Mouse (Mus musculus) limb, embryonic 11.5 days (tissue): Measurements from ENCODE around the gene Urad. TPM values are rescaled to one million over a fixed set of nuclear protein-coding genes. Genes with fewer than 3 reads are reported as not detected.
A peak's percentile ranks its signal among the peaks of the same experiment; 100 is the strongest.

Source experiments
- ATAC-seq: fragments of 200-750 bp; cut with Nextera tagmentation; 2 replicates; pipeline ENCODE4 v1.8.0; 2017; ENCODE audit warnings: low read depth; ENCODE audit not compliant: insufficient number of reproducible peaks, low FRiP score, low TSS enrichment
- DNase-seq: peaks from one replicate; pipeline ENCODE4 v3.0.0-alpha.2; 2015; ENCODE audit warnings: low spot score
- H3K27ac ChIP-seq: fragments of 300-500 bp; sonication (generic); replicated peaks from 2 replicates; pipeline ENCODE4 v1.5.1; 2014; ENCODE audit warnings: low read depth, mild to moderate bottlenecking, low read length
- H3K27me3 ChIP-seq: fragments of 300-500 bp; sonication (generic); 2 replicates; pipeline ENCODE4 v1.6.1; 2014; ENCODE audit warnings: mild to moderate bottlenecking, low read length, mixed read lengths; ENCODE audit not compliant: control insufficient read depth, insufficient read depth
- H3K36me3 ChIP-seq: fragments of 300-500 bp; sonication (generic); 2 replicates; pipeline ENCODE4 v1.6.1; 2014; ENCODE audit warnings: mild to moderate bottlenecking, low read length, moderate library complexity, mixed read lengths; ENCODE audit not compliant: control insufficient read depth, insufficient read depth
- H3K4me1 ChIP-seq: fragments of 300-500 bp; sonication (generic); 2 replicates; pipeline ENCODE4 v1.6.1; 2014; ENCODE audit warnings: low read length, mixed read lengths; ENCODE audit not compliant: control insufficient read depth, insufficient read depth
- H3K4me2 ChIP-seq: fragments of 300-500 bp; sonication (generic); 2 replicates; pipeline ENCODE4 v1.6.1; 2014; ENCODE audit warnings: low read depth, mild to moderate bottlenecking, moderate library complexity; ENCODE audit not compliant: severe bottlenecking
- H3K4me3 ChIP-seq: fragments of 300-500 bp; sonication (generic); 2 replicates; pipeline ENCODE4 v1.5.1; 2014; ENCODE audit warnings: low read depth, low read length
- H3K9ac ChIP-seq: fragments of 300-500 bp; sonication (generic); 2 replicates; pipeline ENCODE4 v1.6.1; 2014; ENCODE audit warnings: mild to moderate bottlenecking, low read length
- H3K9me3 ChIP-seq: fragments of 300-500 bp; sonication (generic); 2 replicates; pipeline ENCODE4 v1.6.1; 2016; ENCODE audit warnings: low read length; ENCODE audit not compliant: control insufficient read depth
- WGBS: fragments of 180-500 bp; shearing (Covaris S2); extraction: QIAGEN DNeasy Blood & Tissue Kit; methylation state at CpG from one replicate; pipeline ENCODE4 v1.1.7; 2014; 5-methylcytosine and 5-hydroxymethylcytosine counted together
- polyA plus RNA-seq: library from polyadenylated mRNA; unstranded; fragments of >200 nt; fragmentation: Nextera tagmentation; extraction: Ambion mirVana; gene quantifications from 2 replicates; pipeline ENCODE4 v1.2.1, GENCODE M21; 2014

The Urad gene
- polyA plus RNA-seq, 1 experiment from 2014 or later, result not detected

DNA sequence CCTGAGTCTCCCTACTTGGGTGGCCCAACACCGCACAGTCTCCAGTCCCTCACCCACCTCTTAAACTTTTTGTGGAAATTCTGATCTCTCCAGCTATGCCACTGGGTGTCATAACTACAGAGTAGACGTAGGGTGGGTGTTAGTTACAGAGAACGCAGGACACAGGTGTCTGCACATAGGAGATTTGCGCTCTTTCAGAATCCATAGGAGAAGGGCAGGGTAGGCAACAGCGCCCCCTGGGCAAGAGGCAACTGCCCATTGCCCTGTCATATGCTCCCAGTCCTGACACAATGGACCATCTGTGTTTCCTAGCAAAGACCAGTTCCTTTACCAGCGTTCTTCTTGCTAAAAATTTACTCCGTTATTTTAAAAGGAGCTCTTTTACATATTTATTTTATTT lies 4.2 kb downstream of the Urad start:
- no peak overlapping the region for H3K27ac ChIP-seq
- no peaks in the 10 kb centered on the region for H3K36me3 ChIP-seq
- no peak overlapping the region for H3K4me3 ChIP-seq
- ATAC-seq (no peak), DNase-seq (peak; percentile 35)
- no peaks in the 10 kb centered on the region for H3K9me3 ChIP-seq
- no peak overlapping the region for H3K4me2 ChIP-seq
- WGBS, result 26% methylated on average over 7 of the region's 7 CpGs
- H3K27me3 ChIP-seq, result peaks cover 63% of the 10 kb centered on the region
- H3K4me1 ChIP-seq, result no peaks in the 10 kb centered on the region
- no peak overlapping the region for H3K9ac ChIP-seq

DNA sequence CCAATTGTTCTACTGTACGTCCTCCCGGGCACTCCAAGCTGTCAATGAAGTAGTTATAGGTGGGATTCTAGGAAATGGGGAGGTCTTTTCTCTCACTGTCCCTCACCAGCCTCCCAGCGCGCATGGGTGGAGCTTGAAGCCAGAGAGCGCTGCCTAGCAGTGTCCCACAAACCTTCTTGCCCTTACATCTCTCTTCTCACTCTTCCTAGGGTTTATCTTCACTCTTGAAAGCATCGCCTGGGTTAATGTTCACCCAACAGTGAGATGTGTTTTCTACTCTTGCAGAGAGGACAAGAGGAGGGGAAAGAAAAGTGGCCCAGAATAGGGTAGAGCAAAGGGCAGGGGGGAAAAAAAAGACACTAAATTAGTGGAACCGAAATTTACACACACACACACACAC lies 4.9 kb downstream of the Urad start:
- H3K4me3 ChIP-seq, result no peak overlapping the region
- 6% methylated on average over 7 of the region's 7 CpGs for WGBS
- no peaks in the 10 kb centered on the region for H3K36me3 ChIP-seq
- no peaks in the 10 kb centered on the region for H3K4me1 ChIP-seq
- H3K27me3 ChIP-seq, result peaks cover 70% of the 10 kb centered on the region
- DNase-seq (no peak), ATAC-seq (no peak)
- no peak overlapping the region for H3K27ac ChIP-seq
- no peak overlapping the region for H3K9ac ChIP-seq
- no peak overlapping the region for H3K4me2 ChIP-seq
- H3K9me3 ChIP-seq, result no peaks in the 10 kb centered on the region

DNA sequence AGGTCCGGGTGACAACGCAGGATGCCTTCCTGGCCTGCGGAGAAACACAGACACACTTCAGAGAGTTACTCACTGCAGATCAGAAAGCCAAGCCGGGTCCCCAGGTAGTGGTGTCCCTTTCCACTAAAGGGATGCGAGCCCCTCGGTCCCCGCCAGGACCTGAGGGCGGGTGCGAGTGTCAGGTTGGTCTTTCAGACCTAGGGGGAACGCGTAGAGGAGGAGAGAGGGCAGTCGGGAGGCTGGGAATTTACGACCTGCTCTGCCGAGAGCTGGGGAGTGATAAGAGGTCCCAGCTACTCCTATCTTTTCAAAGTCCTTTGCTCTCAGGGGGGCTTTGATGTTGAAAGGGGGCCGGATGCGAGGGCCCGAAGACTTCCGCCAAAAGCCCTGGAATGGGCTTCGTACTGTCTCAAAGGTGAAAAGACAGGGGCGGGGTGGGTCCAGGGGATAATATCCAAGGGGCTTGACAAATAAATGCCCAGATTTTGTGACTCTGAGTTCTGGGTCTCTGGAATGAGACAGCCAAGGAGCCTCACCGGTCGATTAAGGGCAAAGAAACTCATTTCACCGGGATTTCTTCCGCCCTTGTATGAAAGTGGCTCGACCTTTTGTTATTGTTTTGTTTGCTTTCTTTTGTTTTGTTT lies 6.7 kb downstream of the Urad start:
- 1% methylated on average over 25 of the region's 25 CpGs for WGBS
- H3K27me3 ChIP-seq, result peaks cover 82% of the 10 kb centered on the region
- H3K27ac ChIP-seq, result no peak overlapping the region
- DNase-seq, result no peak
- H3K4me3 ChIP-seq, result no peak overlapping the region
- no peak overlapping the region for H3K9ac ChIP-seq
- H3K9me3 ChIP-seq, result no peaks in the 10 kb centered on the region
- no peaks in the 10 kb centered on the region for H3K36me3 ChIP-seq
- H3K4me1 ChIP-seq, result no peaks in the 10 kb centered on the region
- no peak for ATAC-seq
- no peak overlapping the region for H3K4me2 ChIP-seq

DNA sequence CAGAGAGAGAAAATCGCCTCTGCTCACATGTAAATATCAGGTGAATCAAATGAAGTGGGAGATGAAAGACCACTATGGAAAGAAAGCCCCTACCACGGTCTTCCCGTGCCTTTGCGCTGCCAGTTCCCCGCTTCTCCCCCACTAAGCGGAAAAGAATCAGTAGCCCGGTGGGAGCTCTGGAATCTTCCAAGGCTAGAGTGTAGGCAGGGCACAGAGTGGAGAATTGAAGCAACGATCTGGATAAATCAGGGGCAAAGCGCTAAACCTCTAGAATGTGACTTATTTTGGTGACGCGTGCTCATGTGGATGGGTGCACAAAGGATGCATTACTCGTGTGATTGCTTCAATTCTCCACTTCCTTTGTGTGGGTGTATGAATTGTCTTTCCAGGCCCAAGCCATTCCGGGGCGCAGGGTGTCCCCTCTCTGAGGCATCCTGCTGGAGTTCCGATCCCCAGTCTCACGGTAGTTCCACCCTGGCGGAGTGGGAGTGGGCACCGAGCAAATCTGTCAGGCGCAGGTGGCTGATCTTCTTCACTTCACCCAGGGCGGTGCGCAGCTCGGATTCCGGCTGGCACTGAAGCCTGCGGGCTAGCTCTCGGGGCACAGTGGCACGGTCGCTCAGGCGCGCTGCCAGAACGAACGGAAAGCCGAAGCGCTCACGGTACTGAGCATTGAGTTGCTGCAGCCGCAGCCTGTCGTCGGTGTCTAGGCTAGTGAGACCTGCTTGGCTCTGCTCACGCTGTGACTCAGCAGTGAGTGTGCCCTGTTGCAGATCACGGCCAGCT lies 7.4 kb downstream of the Urad start:
- H3K27ac ChIP-seq, result no peak overlapping the region
- no peak overlapping the region for H3K9ac ChIP-seq
- WGBS, result under 1% methylated on average over 39 of the region's 39 CpGs
- ATAC-seq (no peak), DNase-seq (peak; percentile 57)
- H3K4me2 ChIP-seq, result no peak overlapping the region
- no peak overlapping the region for H3K4me3 ChIP-seq
- H3K36me3 ChIP-seq, result no peaks in the 10 kb centered on the region
- H3K9me3 ChIP-seq, result no peaks in the 10 kb centered on the region
- H3K4me1 ChIP-seq, result no peaks in the 10 kb centered on the region
- peaks cover 89% of the 10 kb centered on the region for H3K27me3 ChIP-seq

DNA sequence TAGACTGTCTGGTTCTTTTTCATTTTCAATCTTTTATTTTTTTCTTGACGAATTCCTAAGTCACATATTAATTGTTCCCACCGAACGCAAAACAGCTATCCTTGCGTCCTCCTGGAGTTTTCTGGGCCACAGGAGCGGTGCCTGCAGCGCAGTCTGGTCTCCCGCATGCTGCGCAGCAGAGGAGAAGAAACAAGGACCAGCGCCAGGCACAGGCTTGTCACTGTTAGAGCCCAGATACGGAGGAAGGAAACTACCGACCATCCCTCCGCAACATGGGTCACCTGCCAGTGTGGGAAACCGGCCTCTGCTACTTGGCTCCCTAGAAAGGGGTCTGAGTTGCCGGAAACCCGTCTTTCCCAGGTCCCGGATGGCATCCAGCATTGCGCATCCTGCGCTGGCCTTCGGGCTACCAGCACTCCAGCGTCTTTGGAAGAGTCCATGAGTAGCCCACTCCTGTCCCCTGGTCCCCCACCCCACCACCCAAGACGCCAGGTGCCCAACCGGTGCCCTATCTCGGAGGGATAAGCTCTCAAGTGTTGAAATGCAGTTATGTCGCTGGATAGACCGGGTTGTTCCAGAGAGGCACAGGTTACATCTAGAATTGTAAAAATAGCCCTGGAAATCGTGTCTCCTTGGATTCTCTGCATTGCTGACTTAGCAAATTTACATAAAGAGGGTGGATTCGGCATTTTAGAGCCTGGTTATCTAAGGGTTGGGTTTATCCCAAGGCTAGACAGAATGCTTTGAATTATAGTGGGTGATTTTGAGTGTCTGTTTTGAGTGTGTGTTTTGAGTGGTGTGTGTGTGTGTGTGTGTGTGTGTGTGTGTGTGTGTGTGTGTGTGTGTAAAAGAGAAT lies 9.2 kb downstream of the Urad start:
- 2% methylated on average over 27 of the region's 27 CpGs for WGBS
- peak; percentile 45 for DNase-seq
- Histone ChIP-seq H3K9ac (no peak overlapping the region), H3K27ac (no peak overlapping the region), H3K4me3 (no peak overlapping the region), H3K36me3 (no peaks in the 10 kb centered on the region), H3K4me1 (no peaks in the 10 kb centered on the region), H3K27me3 (peaks cover 98% of the 10 kb centered on the region), H3K4me2 (no peak overlapping the region), H3K9me3 (no peaks in the 10 kb centered on the region)
- ATAC-seq, result no peak

DNA sequence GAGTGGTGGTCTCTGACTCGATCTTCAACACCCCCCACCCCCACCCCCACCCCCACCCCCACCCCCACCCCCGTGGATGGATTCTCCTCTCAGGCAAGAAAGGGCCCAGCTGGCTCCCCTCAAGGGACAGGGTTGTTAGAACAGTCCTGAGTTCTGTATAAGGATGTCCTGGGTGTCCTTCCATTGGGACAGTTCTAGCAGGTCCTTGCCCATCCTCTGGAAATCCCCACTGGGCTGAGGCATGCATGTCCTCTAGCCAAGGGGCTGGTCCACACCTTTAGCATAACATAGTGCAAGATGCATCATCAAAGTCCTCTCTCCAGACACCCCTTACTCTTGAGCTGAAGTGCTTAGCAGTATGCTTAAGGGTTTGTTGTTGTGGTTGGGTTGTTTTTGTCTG lies 12.5 kb downstream of the Urad start:
- ATAC-seq (0 out of 2 replicates have a peak, but pooled peaks have one; percentile 11), DNase-seq (peak; percentile 21)
- H3K36me3 ChIP-seq, result no peaks in the 10 kb centered on the region
- WGBS, result 0% methylated on average over 2 of the region's 2 CpGs
- H3K9ac ChIP-seq, result no peak overlapping the region
- peaks cover 96% of the 10 kb centered on the region for H3K27me3 ChIP-seq
- no peak overlapping the region for H3K27ac ChIP-seq
- peaks cover 14% of the 10 kb centered on the region; the same call in 1 of the 2 replicates for H3K4me1 ChIP-seq
- no peak overlapping the region for H3K4me3 ChIP-seq
- H3K4me2 ChIP-seq, result no peak overlapping the region
- no peaks in the 10 kb centered on the region for H3K9me3 ChIP-seq

DNA sequence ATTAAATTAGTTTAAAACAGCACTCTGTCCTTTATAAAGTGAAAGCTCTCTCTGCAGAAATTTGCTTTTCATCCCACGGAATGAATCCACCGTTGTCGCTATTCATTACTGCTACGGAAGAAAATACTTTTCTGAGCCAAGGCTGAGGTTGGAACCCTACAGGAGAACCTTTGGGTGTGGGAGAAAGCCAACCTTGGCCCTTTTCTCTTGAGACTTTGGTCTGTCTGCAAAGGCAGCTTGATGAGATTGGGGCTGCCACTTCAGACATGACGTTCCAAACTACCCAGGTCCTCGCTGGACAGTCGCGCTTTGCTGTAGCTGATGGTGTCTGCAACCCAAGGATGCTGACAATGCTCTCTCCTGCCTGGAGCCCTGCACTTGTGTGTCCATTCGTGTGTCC lies 13.8 kb downstream of the Urad start:
- no peak overlapping the region for H3K9ac ChIP-seq
- no peak overlapping the region for H3K27ac ChIP-seq
- WGBS, result 14% methylated on average over 9 of the region's 9 CpGs
- ATAC-seq (no peak), DNase-seq (peak; percentile 36)
- H3K4me2 ChIP-seq, result no peak overlapping the region
- peaks cover 96% of the 10 kb centered on the region for H3K27me3 ChIP-seq
- H3K9me3 ChIP-seq, result no peaks in the 10 kb centered on the region
- H3K4me1 ChIP-seq, result peaks cover 14% of the 10 kb centered on the region; the same call in 1 of the 2 replicates
- H3K36me3 ChIP-seq, result no peaks in the 10 kb centered on the region
- no peak overlapping the region for H3K4me3 ChIP-seq

DNA sequence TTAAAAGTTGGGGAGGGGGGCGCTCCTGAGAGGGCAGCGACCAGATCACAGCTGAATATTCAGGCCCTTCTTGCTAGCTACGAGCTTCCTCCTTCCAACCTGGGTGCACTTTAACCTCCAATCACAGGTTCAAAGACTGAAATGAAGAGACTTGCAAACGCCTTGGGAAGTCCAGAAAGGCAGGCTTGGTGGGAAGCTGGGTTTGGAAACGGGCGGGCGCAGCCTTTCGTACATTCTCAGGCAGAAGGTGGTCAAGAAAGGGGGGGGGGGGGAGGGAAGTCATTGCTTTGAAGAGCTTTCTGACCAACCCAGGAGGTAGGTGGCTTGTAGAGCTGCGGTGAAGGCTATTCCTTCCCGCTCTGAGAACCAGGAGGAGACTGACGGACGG lies 14.8 kb downstream of the Urad start:
- no peak for ATAC-seq
- H3K9ac ChIP-seq, result no peak overlapping the region
- peaks cover 14% of the 10 kb centered on the region; the same call in 1 of the 2 replicates for H3K4me1 ChIP-seq
- DNase-seq, result no peak
- H3K36me3 ChIP-seq, result no peaks in the 10 kb centered on the region
- peaks cover 96% of the 10 kb centered on the region for H3K27me3 ChIP-seq
- no peak overlapping the region for H3K4me3 ChIP-seq
- H3K4me2 ChIP-seq, result no peak overlapping the region
- WGBS, result 0% methylated on average over 12 of the region's 12 CpGs
- H3K9me3 ChIP-seq, result no peaks in the 10 kb centered on the region
- H3K27ac ChIP-seq, result no peak overlapping the region
